In genomic region chr17:83514213-83514701, GRCm38 (mm10) we compare ENCODE assay signal across 8 mouse cellular contexts. TPM values are rescaled to one million over a fixed set of nuclear protein-coding genes. Genes with fewer than 3 reads are reported as not detected.
DNase-seq lines count a peak whose midpoint lies in the region; ATAC-seq and TF ChIP-seq lines count a peak whose summit lies in the region.

No protein-coding gene starts in this region.

- under 1% methylated on average over 33 of the region's 33 CpGs for WGBS in bone marrow, adult 2 months
- under 1% methylated on average over 33 of the region's 33 CpGs for WGBS in embryonic facial prominence, embryonic 15.5 days
- WGBS in limb, embryonic 14.5 days, result under 1% methylated on average over 33 of the region's 33 CpGs
- WGBS in midbrain, postnatal 0 days, result under 1% methylated on average over 33 of the region's 33 CpGs

- peak; percentile 78; the same call in 1 of the 2 replicates for TF ChIP-seq POLR2A in bone marrow, adult 2 months (IDR thresholded peaks at IDR 0.05; ENCODE audit: borderline replicate concordance, control insufficient read depth, low read depth, low read length)
- TF ChIP-seq POLR2A in limb, embryonic 14.5 days (IDR thresholded peaks at IDR 0.05; ENCODE audit: borderline replicate concordance, extremely low read depth, insufficient read depth, insufficient read length), result 0 out of 2 replicates have a peak, but pooled peaks have one; percentile 34

- H3K9me3 ChIP-seq in embryonic facial prominence, embryonic 15.5 days (replicated peaks), result no peaks in the 10 kb centered on the region
- no peaks in the 10 kb centered on the region for H3K9me3 ChIP-seq in limb, embryonic 14.5 days (ENCODE audit: control insufficient read depth, low read length)
- H3K9me3 ChIP-seq in midbrain, postnatal 0 days (ENCODE audit: low read length), result no peaks in the 10 kb centered on the region

- TF ChIP-seq CTCF in bone marrow, adult 2 months (IDR thresholded peaks at IDR 0.05; ENCODE audit: control insufficient read depth, insufficient read depth, low read length), result no peak
- TF ChIP-seq CTCF in midbrain, postnatal 0 days (IDR thresholded peaks at IDR 0.05), result peak; percentile 33; the same call in 1 of the 2 replicates

- H3K4me2 ChIP-seq in embryonic facial prominence, embryonic 15.5 days (replicated peaks), result peak overlapping the region; percentile 55
- peak overlapping the region; percentile 88 for H3K4me2 ChIP-seq in limb, embryonic 14.5 days (replicated peaks; ENCODE audit: low read depth, low read length, severe bottlenecking)
- peak overlapping the region; percentile 86 for H3K4me2 ChIP-seq in midbrain, postnatal 0 days (ENCODE audit: low read depth, low read length, poor library complexity, severe bottlenecking)

- DNase-seq in 416B (ENCODE audit: low read depth), result peak; percentile 92
- peak; percentile 92 for DNase-seq in heart, adult 8-10 months (ENCODE audit: low spot score)
- DNase-seq in kidney, adult 9 months, result peak; percentile 94
- DNase-seq in limb, embryonic 14.5 days (ENCODE audit: low spot score), result peak; percentile 96
- DNase-seq in midbrain, postnatal 0 days (ENCODE audit: low spot score), result peak; percentile 97
- DNase-seq in spleen, postnatal 14 days (ENCODE audit: low spot score in 2 of 2), result peak; percentile 75 to 83

- H3K9ac ChIP-seq in embryonic facial prominence, embryonic 15.5 days, result peak overlapping the region; percentile 89
- H3K9ac ChIP-seq in limb, embryonic 14.5 days (ENCODE audit: low read depth, low read length, severe bottlenecking), result peak overlapping the region; percentile 89
- H3K9ac ChIP-seq in midbrain, postnatal 0 days (replicated peaks; ENCODE audit: low read length, poor library complexity, severe bottlenecking), result peak overlapping the region; percentile 84

- H3K4me3 ChIP-seq in bone marrow, adult 2 months (replicated peaks; ENCODE audit: control insufficient read depth, low read depth, low read length), result peak overlapping the region; percentile 96
- H3K4me3 ChIP-seq in embryonic facial prominence, embryonic 15.5 days (replicated peaks), result peak overlapping the region; percentile 69
- peak overlapping the region; percentile 73 for H3K4me3 ChIP-seq in limb, embryonic 14.5 days (replicated peaks; ENCODE audit: low read length)
- peak overlapping the region; percentile 91 for H3K4me3 ChIP-seq in midbrain, postnatal 0 days (ENCODE audit: low read depth, low read length)

- H3K36me3 ChIP-seq in embryonic facial prominence, embryonic 15.5 days, result no peaks in the 10 kb centered on the region
- no peaks in the 10 kb centered on the region for H3K36me3 ChIP-seq in limb, embryonic 14.5 days (ENCODE audit: control insufficient read depth, insufficient read depth, low read length)
- no peaks in the 10 kb centered on the region for H3K36me3 ChIP-seq in midbrain, postnatal 0 days (ENCODE audit: insufficient read depth, low read length)

- peak; percentile 97 for ATAC-seq in embryonic facial prominence, embryonic 15.5 days (ENCODE audit: insufficient number of reproducible peaks, low FRiP score, low TSS enrichment, low read depth)
- ATAC-seq in limb, embryonic 14.5 days (ENCODE audit: low FRiP score, low read depth), result peak; percentile 99
- ATAC-seq in midbrain, postnatal 0 days (ENCODE audit: low FRiP score), result peak; percentile 97

- no peaks in the 10 kb centered on the region for H3K27me3 ChIP-seq in embryonic facial prominence, embryonic 15.5 days
- no peaks in the 10 kb centered on the region for H3K27me3 ChIP-seq in limb, embryonic 14.5 days (ENCODE audit: control insufficient read depth, insufficient read depth, low read length)
- no peaks in the 10 kb centered on the region for H3K27me3 ChIP-seq in midbrain, postnatal 0 days (ENCODE audit: insufficient read depth, low read length)

- H3K4me1 ChIP-seq in bone marrow, adult 2 months (ENCODE audit: control insufficient read depth, insufficient read depth, low read length), result no peaks in the 10 kb centered on the region; the same call in 1 of the 2 replicates
- peaks cover 22% of the 10 kb centered on the region for H3K4me1 ChIP-seq in embryonic facial prominence, embryonic 15.5 days
- peaks cover 11% of the 10 kb centered on the region for H3K4me1 ChIP-seq in limb, embryonic 14.5 days (ENCODE audit: control insufficient read depth, insufficient read depth, low read length)
- peaks cover 10% of the 10 kb centered on the region; the same call in 1 of the 2 replicates for H3K4me1 ChIP-seq in midbrain, postnatal 0 days (ENCODE audit: insufficient read depth, low read length)

- H3K27ac ChIP-seq in bone marrow, adult 2 months (ENCODE audit: control insufficient read depth, insufficient read depth, low read depth, low read length, poor library complexity), result peak overlapping the region; percentile 85
- peak overlapping the region; percentile 80 for H3K27ac ChIP-seq in embryonic facial prominence, embryonic 15.5 days (replicated peaks)
- H3K27ac ChIP-seq in limb, embryonic 14.5 days (replicated peaks; ENCODE audit: low read depth, low read length), result peak overlapping the region; percentile 78
- peak overlapping the region; percentile 79 for H3K27ac ChIP-seq in midbrain, postnatal 0 days (ENCODE audit: low read depth, low read length)

RNA-seq across cellular contexts. Expression of gene Cox7a2l, which starts 2.9 kb away (rescaled TPM):
- 169 and 259 TPM in 2 replicates for polyA plus RNA-seq in bone marrow, adult 2 months (2011; ENCODE audit: insufficient read depth, insufficient read length, low replicate concordance, missing spikeins)
- polyA plus RNA-seq in embryonic facial prominence, embryonic 15.5 days (2015; fragmentation: Nextera tagmentation; extraction: Ambion mirVana), result 163 and 167 TPM in 2 replicates
- 100 to 1,000 TPM; 306 to 336 (median 326) TPM for total RNA-seq in heart, adult 8-10 months (2022)
- 167 and 195 TPM in 2 replicates for polyA plus RNA-seq in limb, embryonic 14.5 days (2012; rRNA removed)
- polyA plus RNA-seq in limb, embryonic 14.5 days (2014; fragmentation: Nextera tagmentation; extraction: Ambion mirVana), result 180 and 185 TPM in 2 replicates
- total RNA-seq in midbrain, postnatal 0 days (2014; rRNA removed), result 354 and 498 TPM in 2 replicates
- 228 and 230 TPM in 2 replicates for polyA plus RNA-seq in midbrain, postnatal 0 days (2015; fragmentation: Nextera tagmentation; extraction: Ambion mirVana)

Comparison
In these comparisons a context has a peak if more than half of its experiments do, and no peak if none do; other contexts are left out.
1. Peak in every context shown above with its lines: DNase-seq, ATAC-seq, H3K4me3 ChIP-seq and H3K27ac ChIP-seq.